Mouse (Mus musculus): Measurements from ENCODE around the gene Rcsd1. TPM values are rescaled to one million over a fixed set of nuclear protein-coding genes. Genes with fewer than 3 reads are reported as not detected.

The Rcsd1 gene
- total and polyA plus RNA-seq, 2 experiments from 2014 or later = 7.6 to 8.0 TPM

DNA sequence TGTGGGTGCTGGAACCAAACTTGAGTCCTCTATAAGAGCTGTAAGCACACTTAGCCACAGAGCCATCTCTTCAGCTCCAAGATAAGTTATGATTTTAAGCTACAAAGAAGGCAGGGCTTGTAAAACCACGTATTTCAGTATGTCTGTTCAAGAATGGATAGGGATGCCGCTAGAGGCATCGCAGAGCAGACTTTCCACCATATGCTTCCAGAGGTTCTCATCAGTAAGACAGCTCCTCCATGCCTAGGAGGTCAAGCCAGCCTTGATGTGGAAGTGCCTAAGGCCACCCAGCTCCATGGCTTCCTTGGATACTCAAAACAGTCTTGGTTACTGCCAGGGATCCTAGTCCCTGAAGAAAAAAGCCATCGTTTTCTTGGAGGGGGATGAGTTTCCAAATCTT, 64.5 kb downstream of the Rcsd1 start:
- Histone ChIP-seq H3K4me3 (ENCODE audit: low read depth, low read length) (no peak overlapping the region), H3K36me3 (ENCODE audit: insufficient read depth, low read length) (no peaks in the 10 kb centered on the region), H3K4me2 (ENCODE audit: low read depth, low read length, poor library complexity, severe bottlenecking) (no peak overlapping the region), H3K9me3 (ENCODE audit: low read length) (no peaks in the 10 kb centered on the region), H3K27ac (ENCODE audit: low read depth, low read length) (no peak overlapping the region), H3K4me1 (ENCODE audit: insufficient read depth, low read length) (no peaks in the 10 kb centered on the region), H3K27me3 (ENCODE audit: insufficient read depth, low read length) (no peaks in the 10 kb centered on the region), H3K9ac (replicated peaks; ENCODE audit: low read length, poor library complexity, severe bottlenecking) (no peak overlapping the region)
- ATAC-seq (ENCODE audit: low FRiP score) = no peak
- DNase-seq (ENCODE audit: low spot score) = no peak
- 81% methylated on average over 4 of the region's 4 CpGs for WGBS
- no peak for TF ChIP-seq CTCF (IDR thresholded peaks at IDR 0.05)

DNA sequence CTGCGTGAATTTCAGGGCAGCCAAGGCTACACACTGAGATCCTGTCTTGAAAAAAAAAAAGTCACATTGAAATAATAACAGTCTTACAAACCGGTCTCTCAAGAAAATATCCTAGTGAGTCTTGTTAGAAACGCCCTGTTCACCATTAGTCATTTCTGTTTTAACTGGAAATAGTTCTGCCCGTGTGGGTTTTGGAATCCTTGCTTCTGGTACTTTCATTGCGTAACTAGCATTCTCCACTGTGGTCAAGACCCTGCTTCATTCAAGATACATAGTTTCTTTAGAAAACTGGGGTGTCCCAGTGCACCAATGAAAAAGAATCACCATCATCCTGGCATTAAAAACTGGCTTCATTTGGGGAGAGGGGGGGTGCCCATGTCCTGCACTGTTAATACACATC, 65.8 kb downstream of the Rcsd1 start:
- H3K36me3 ChIP-seq (ENCODE audit: insufficient read depth, low read length) = no peaks in the 10 kb centered on the region
- no peak overlapping the region for H3K9ac ChIP-seq (replicated peaks; ENCODE audit: low read length, poor library complexity, severe bottlenecking)
- no peaks in the 10 kb centered on the region for H3K4me1 ChIP-seq (ENCODE audit: insufficient read depth, low read length)
- DNase-seq (ENCODE audit: low spot score) (no peak), ATAC-seq (ENCODE audit: low FRiP score) (no peak)
- peak overlapping the region; percentile 74; the same call in 1 of the 2 replicates for H3K4me2 ChIP-seq (ENCODE audit: low read depth, low read length, poor library complexity, severe bottlenecking)
- no peaks in the 10 kb centered on the region for H3K27me3 ChIP-seq (ENCODE audit: insufficient read depth, low read length)
- H3K27ac ChIP-seq (ENCODE audit: low read depth, low read length) = no peak overlapping the region
- WGBS = 69% methylated on average over 5 of the region's 5 CpGs
- TF ChIP-seq CTCF (IDR thresholded peaks at IDR 0.05) = no peak
- H3K9me3 ChIP-seq (ENCODE audit: low read length) = no peaks in the 10 kb centered on the region
- H3K4me3 ChIP-seq (ENCODE audit: low read depth, low read length) = no peak overlapping the region

DNA sequence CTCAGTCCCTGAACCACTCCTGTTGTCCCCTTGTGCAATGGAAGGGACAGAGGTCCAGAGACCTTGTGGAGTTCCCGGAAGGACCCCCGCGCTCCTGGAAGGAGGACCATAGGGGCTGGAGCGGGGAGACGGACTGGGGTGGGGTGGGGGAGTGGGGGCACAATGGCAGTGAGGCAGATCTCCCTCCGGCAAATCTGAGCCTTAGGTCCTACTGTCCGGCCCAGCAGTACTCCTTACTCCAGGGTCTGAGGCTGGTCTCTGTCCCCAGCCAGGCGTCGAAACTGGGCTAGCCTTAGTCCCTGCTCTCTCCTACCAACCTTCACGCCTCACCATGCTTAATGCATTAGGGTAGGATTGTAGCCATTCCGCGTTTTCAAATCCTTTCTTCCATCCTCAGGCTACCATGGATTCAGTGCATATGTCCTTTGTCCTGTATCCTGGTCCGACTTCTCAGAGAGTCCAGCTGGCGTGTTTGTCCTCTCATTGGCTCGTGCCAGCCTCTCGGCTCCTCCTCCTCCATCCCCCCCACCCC, 66.7 kb downstream of the Rcsd1 start:
- Histone ChIP-seq H3K9me3 (ENCODE audit: low read length) (no peaks in the 10 kb centered on the region), H3K4me3 (ENCODE audit: low read depth, low read length) (peak overlapping the region; percentile 88), H3K4me1 (ENCODE audit: insufficient read depth, low read length) (no peaks in the 10 kb centered on the region), H3K36me3 (ENCODE audit: insufficient read depth, low read length) (no peaks in the 10 kb centered on the region), H3K27ac (ENCODE audit: low read depth, low read length) (peak overlapping the region; percentile 98), H3K27me3 (ENCODE audit: insufficient read depth, low read length) (no peaks in the 10 kb centered on the region), H3K9ac (replicated peaks; ENCODE audit: low read length, poor library complexity, severe bottlenecking) (peak overlapping the region; percentile 94), H3K4me2 (ENCODE audit: low read depth, low read length, poor library complexity, severe bottlenecking) (peak overlapping the region; percentile 74)
- ATAC-seq (ENCODE audit: low FRiP score) (peak; percentile 76), DNase-seq (ENCODE audit: low spot score) (peak; percentile 89)
- 1% methylated on average over 16 of the region's 16 CpGs for WGBS
- TF ChIP-seq CTCF (IDR thresholded peaks at IDR 0.05) = no peak

DNA sequence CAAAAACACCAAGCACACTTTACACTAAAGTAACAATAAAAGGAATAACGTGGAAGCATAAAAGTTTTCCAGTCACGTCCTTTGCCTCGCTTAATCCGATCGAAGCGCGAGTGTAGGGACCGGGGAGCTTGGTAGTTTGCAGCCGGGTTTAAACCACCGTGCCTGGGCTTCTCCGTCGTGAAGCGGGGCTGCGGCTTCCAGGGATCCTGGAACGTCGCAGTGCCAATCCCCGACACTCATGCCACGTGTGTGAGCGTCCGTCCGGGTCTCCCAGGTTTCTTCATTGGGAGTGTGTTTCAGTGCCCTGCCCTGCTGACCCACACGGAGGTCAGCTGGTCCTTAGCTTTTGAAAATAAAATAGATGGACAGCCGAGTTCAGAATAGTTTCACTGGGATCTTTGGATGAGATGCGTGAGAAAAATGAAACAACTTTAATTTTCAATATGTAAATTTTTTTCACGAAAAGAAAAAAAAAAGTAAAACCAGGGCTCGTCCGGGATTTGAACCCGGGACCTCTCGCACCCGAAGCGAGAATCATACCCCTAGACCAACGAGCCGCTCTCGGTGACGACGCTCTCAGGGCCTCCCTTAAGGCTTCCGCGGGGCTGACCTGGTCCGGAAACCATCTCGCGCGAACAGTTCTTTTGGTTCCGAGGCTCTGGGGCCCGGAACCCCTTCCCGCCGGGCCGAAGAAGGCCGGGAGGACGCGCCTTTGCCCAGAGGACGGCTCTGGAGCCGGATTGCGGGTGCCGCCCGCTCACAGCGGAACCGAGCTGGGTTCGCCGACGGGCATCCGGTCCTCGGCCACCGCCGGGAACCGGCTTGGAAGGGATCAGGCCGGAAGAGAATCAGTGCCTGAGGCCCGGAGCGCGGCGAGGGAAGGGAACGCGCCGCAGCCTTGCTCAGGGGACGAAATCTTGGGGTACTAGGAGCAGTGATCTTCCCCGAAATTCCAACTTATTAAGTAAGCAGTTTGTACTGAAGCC, 67.5 kb downstream of the Rcsd1 start:
- no peaks in the 10 kb centered on the region for H3K4me1 ChIP-seq (ENCODE audit: insufficient read depth, low read length)

DNA sequence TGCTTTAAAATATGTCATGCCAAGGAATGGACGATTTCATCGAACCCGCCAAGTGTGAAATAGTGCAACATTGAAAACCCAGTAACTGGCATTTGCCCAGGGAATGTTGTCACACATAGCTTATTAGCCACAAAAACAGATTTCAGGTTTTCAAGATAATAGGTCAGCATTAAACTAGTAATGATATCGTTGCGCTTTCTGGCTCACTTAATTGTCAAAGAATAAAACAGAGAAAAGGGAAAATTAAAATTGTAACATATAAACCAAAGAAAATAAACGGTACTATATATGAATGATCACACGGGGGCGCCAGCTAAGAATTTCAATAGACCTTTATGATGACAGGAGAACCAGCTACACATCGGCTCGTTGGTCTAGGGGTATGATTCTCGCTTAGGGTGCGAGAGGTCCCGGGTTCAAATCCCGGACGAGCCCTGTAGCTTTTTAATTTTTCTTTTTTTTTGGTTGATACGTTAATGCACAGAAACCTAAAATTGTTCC, 68.2 kb downstream of the Rcsd1 start:
- peak; percentile 70; the same call in 1 of the 2 replicates for ATAC-seq (ENCODE audit: low FRiP score)
- Histone ChIP-seq H3K9ac (replicated peaks; ENCODE audit: low read length, poor library complexity, severe bottlenecking) (peak overlapping the region; percentile 52; the same call in 1 of the 2 replicates), H3K9me3 (ENCODE audit: low read length) (no peaks in the 10 kb centered on the region), H3K4me2 (ENCODE audit: low read depth, low read length, poor library complexity, severe bottlenecking) (peak overlapping the region; percentile 44), H3K36me3 (ENCODE audit: insufficient read depth, low read length) (no peaks in the 10 kb centered on the region), H3K4me3 (ENCODE audit: low read depth, low read length) (peak overlapping the region; percentile 88), H3K27ac (ENCODE audit: low read depth, low read length) (peak overlapping the region; percentile 69; the same call in 1 of the 2 replicates), H3K27me3 (ENCODE audit: insufficient read depth, low read length) (no peaks in the 10 kb centered on the region), H3K4me1 (ENCODE audit: insufficient read depth, low read length) (no peaks in the 10 kb centered on the region)
- TF ChIP-seq CTCF (IDR thresholded peaks at IDR 0.05) = peak; percentile 82
- 3% methylated on average over 16 of the region's 16 CpGs for WGBS
- peak; percentile 87 for DNase-seq (ENCODE audit: low spot score)

More for the DNA sequence above, 67.5 kb downstream of the Rcsd1 start:
- peak overlapping the region; percentile 88 for H3K4me3 ChIP-seq (ENCODE audit: low read depth, low read length)
- H3K36me3 ChIP-seq (ENCODE audit: insufficient read depth, low read length) = no peaks in the 10 kb centered on the region
- no peak for TF ChIP-seq CTCF (IDR thresholded peaks at IDR 0.05)
- H3K27me3 ChIP-seq (ENCODE audit: insufficient read depth, low read length) = no peaks in the 10 kb centered on the region
- H3K27ac ChIP-seq (ENCODE audit: low read depth, low read length) = peak overlapping the region; percentile 98
- peak overlapping the region; percentile 94 for H3K9ac ChIP-seq (replicated peaks; ENCODE audit: low read length, poor library complexity, severe bottlenecking)
- under 1% methylated on average over 75 of the region's 75 CpGs for WGBS
- ATAC-seq (ENCODE audit: low FRiP score) (peak; percentile 83), DNase-seq (ENCODE audit: low spot score) (peak; percentile 88)
- H3K9me3 ChIP-seq (ENCODE audit: low read length) = no peaks in the 10 kb centered on the region
- H3K4me2 ChIP-seq (ENCODE audit: low read depth, low read length, poor library complexity, severe bottlenecking) = peak overlapping the region; percentile 74
